Mouse (Mus musculus): ENCODE data around the gene Fbxo22. TPM values are rescaled to one million over a fixed set of nuclear protein-coding genes. Genes with fewer than 3 reads are reported as not detected.
A peak's percentile ranks its signal among the peaks of the same experiment; 100 is the strongest.

The Fbxo22 gene
- polyA plus RNA-seq (2012; ENCODE audit: insufficient read depth, insufficient read length, missing spikeins), result 27.9 and 29.4 TPM in 2 replicates

DNA sequence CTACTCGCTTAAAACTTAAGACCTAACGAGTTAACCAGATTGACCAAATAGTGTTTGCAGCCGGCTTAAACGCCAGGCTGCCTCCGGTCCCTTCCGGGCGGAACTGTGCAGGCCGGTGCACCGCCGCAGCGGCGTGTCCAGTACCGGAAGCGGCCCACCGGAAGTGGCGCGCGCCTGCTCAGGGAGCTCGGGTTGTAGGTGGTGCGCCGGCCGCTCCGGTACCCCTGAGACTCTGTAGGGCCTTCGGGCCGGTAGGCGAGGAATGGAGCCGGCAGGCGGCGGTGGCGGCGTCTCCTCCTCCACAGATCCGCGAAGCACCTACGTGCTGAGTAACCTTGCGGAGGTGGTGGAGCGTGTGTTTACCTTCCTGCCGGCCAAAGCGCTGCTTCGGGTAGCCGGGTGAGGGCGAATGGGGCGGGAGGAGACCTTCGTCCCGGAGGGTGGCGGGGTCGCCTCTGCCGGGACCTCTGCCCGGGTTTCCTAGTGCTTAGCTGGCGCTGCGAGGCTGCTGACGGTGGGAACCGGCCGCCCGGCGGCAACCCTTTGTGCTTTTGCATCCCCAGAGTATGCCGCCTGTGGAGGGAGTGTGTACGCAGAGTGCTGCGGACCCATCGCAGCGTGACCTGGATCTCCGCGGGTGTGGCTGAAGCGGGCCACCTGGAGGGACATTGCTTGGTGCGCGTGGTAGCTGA, at the start of gene Fbxo22:
Gene Fbxo22 (plus strand): TSS at position 136 of the 692 bp plus-strand sequence.
- Histone ChIP-seq H3K4me3 (ENCODE audit: insufficient read depth, low read length) (peak within 1 kb of the TSS; percentile 89), H3K27ac (ENCODE audit: insufficient read depth, low read depth, low read length) (peak within 1 kb of the TSS; percentile 58), H3K4me1 (ENCODE audit: control insufficient read depth, insufficient read depth, low read length) (peaks cover 15% of the 10 kb centered on the region)
- TF ChIP-seq POLR2A (IDR thresholded peaks at IDR 0.05; ENCODE audit: borderline replicate concordance, low read depth, low read length), result no peak
- TF ChIP-seq CTCF (IDR thresholded peaks at IDR 0.05; ENCODE audit: low read depth, low read length), result no peak

DNA sequence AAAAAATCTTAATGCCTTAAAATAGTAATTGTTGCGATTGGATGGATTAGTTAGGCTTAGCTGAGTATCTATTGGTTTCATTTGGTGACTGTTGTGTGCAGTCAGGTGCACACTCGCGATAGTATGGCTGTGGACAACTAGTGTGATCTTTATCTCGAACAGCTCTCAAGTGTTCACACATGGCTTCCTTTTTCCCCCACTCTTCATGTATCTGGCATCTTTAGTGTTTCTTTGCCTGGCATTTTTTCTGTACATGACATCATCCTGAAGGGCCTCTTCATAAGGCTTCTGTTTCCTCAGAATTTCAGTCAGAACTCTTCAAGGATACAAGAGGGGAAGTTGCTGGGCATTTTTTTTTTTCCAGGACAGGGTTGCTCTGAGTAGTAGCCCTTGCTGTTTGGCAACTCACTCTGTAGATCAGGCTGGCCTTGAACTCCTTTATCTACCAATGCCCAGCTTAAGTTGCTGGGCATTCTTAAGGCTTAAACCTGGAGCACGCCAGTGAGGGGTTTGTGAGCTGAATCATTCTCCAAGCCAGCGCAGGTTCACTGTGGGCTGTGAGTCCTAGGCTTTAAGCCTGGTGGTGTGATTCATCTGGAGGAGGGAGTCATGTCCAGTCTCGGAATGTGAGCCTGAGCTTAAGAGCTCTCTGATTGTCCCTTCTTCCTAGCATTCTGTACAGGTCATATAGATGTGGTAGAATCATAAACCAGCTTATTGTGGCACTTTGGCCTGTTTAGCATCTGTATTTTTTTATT, 37.9 kb upstream of the Fbxo22 start:
- peak overlapping the region; percentile 94 for H3K27ac ChIP-seq (ENCODE audit: insufficient read depth, low read depth, low read length)
- H3K4me3 ChIP-seq (ENCODE audit: insufficient read depth, low read length), result no peak overlapping the region
- TF ChIP-seq POLR2A (IDR thresholded peaks at IDR 0.05; ENCODE audit: borderline replicate concordance, low read depth, low read length) (no peak), CTCF (IDR thresholded peaks at IDR 0.05; ENCODE audit: low read depth, low read length) (no peak)
- H3K4me1 ChIP-seq (ENCODE audit: control insufficient read depth, insufficient read depth, low read length), result peaks cover 43% of the 10 kb centered on the region

DNA sequence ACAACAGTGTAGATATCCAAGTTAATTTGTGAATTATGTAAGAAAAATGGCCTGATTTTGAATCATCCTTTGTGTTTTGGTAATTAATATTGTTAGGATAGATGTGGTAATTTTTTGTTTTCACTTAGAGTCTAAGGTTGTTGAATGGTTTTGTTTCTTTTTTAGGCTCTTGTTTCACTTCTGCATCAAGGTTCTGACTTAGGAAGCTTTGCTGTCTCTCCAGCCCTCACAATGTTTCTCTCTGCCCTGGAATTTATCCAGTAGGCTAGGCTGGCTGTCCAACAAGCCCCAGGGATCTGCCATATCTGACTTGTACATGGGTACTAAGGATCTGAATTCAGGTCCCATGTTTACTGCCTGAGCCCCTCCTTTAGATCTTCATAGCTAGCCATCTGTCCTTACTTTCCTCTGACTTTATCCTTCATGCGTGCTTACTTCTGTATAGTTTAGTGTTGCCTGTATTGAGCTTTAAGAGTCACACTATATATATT, 36.5 kb upstream of the Fbxo22 start:
- H3K4me3 ChIP-seq (ENCODE audit: insufficient read depth, low read length), result no peak overlapping the region
- peaks cover 36% of the 10 kb centered on the region for H3K4me1 ChIP-seq (ENCODE audit: control insufficient read depth, insufficient read depth, low read length)
- peak overlapping the region; percentile 89 for H3K27ac ChIP-seq (ENCODE audit: insufficient read depth, low read depth, low read length)
- TF ChIP-seq POLR2A (IDR thresholded peaks at IDR 0.05; ENCODE audit: borderline replicate concordance, low read depth, low read length) (no peak), CTCF (IDR thresholded peaks at IDR 0.05; ENCODE audit: low read depth, low read length) (no peak)

DNA sequence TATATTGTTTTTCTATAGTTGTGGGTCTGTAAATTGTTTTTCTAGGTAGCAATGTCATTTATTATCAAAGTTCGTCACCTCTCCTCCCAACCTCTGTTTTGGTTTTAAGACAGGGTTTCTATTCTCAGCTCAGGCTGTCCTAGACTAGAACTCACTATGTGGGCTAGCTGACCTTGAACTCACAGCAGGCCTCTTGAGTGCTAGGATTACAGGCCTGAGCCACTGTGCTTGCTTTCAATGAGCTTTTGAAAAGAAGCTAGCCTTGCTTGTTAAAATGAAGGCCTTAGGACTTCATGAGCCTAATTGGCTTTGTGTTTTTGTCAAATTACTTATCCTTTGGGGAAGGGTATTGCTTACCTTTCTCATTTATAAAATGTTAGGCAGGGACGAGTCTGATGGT, 34.5 kb upstream of the Fbxo22 start:
- H3K4me3 ChIP-seq (ENCODE audit: insufficient read depth, low read length), result no peak overlapping the region
- TF ChIP-seq POLR2A (IDR thresholded peaks at IDR 0.05; ENCODE audit: borderline replicate concordance, low read depth, low read length) (no peak), CTCF (IDR thresholded peaks at IDR 0.05; ENCODE audit: low read depth, low read length) (no peak)
- H3K27ac ChIP-seq (ENCODE audit: insufficient read depth, low read depth, low read length), result no peak overlapping the region
- H3K4me1 ChIP-seq (ENCODE audit: control insufficient read depth, insufficient read depth, low read length), result peaks cover 36% of the 10 kb centered on the region

DNA sequence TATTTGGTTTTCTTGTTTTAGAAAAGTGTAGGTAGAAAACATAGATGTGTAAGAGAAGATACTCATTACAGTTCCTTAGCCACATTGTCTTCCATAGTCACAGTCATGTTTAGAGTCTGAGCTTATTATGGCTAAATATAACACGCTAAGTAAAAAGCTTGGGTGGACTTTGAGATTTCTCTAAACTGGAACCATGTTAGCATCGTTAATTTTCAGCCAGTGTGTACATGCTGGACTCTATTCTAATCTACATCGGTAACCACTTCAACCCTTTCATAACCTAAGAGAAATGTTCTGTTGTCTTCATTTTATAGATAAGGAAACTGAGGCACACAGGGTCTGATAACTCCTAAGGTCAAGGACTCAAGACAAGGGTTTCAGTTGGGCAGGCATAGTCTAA, 12.8 kb upstream of the Fbxo22 start:
- TF ChIP-seq POLR2A (IDR thresholded peaks at IDR 0.05; ENCODE audit: borderline replicate concordance, low read depth, low read length) (no peak), CTCF (IDR thresholded peaks at IDR 0.05; ENCODE audit: low read depth, low read length) (no peak)
- H3K27ac ChIP-seq (ENCODE audit: insufficient read depth, low read depth, low read length), result no peak overlapping the region
- H3K4me1 ChIP-seq (ENCODE audit: control insufficient read depth, insufficient read depth, low read length), result peaks cover 15% of the 10 kb centered on the region
- no peak overlapping the region for H3K4me3 ChIP-seq (ENCODE audit: insufficient read depth, low read length)

DNA sequence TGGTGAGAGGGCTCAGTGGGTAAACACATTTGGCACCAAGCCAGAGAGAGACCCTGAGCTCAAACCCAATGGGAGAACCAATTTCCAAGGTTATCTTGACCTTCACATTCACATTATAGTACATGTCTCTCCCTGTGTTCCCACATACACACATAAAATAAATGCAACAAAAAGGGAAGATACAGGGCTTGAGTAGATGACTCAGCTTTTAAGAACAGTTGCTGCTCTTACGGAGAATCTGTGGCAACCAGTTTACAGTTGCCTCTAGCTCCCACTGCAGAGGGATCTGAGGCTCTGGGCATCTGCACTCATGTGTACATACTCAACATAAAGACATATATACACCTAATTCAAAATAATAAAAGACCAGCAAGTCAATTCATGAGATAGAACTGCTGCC, 10.5 kb upstream of the Fbxo22 start:
- Histone ChIP-seq H3K27ac (ENCODE audit: insufficient read depth, low read depth, low read length) (peak overlapping the region; percentile 54), H3K4me3 (ENCODE audit: insufficient read depth, low read length) (no peak overlapping the region), H3K4me1 (ENCODE audit: control insufficient read depth, insufficient read depth, low read length) (peaks cover 15% of the 10 kb centered on the region)
- no peak for TF ChIP-seq CTCF (IDR thresholded peaks at IDR 0.05; ENCODE audit: low read depth, low read length)
- no peak for TF ChIP-seq POLR2A (IDR thresholded peaks at IDR 0.05; ENCODE audit: borderline replicate concordance, low read depth, low read length)

DNA sequence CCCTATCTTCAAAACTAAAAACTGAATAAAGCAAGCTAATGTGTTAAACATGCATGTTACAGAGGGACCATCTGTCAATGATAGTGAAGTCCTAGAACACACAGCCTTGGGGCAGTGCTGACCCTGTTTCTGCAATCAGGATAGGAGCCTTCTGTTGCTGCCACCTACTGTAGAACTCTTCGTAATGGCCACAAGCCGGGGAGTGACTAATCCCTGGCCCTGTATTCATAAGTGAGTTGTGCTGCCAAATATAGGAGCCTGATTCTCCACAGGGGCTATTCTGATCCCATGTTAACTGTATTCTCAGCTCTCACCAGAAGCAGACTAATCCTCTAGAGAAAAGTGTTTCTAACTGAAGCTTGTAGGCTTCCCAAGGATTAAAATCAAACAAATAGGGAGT, 9.4 kb upstream of the Fbxo22 start:
- TF ChIP-seq CTCF (IDR thresholded peaks at IDR 0.05; ENCODE audit: low read depth, low read length) (no peak), POLR2A (IDR thresholded peaks at IDR 0.05; ENCODE audit: borderline replicate concordance, low read depth, low read length) (no peak)
- Histone ChIP-seq H3K4me1 (ENCODE audit: control insufficient read depth, insufficient read depth, low read length) (peaks cover 15% of the 10 kb centered on the region), H3K4me3 (ENCODE audit: insufficient read depth, low read length) (no peak overlapping the region), H3K27ac (ENCODE audit: insufficient read depth, low read depth, low read length) (no peak overlapping the region)

DNA sequence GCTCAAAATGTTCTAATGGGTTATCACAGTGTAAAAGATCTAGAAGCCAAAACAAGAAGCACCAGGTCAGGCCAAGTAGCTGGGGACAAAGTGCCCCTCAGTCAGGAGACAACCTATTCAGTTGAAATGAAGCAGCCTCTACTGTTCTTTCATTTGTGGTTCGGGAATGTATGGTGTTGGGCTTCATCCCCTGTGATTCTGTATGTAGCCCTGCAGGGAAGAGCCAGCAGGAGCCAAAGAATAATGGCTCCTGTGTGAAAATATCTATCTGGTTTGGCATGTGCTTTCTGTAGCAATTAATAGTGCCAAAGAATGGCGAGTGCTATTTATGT, 301 bp upstream of the Fbxo22 start:
- H3K4me3 ChIP-seq (ENCODE audit: insufficient read depth, low read length), result peak overlapping the region; percentile 89
- peaks cover 15% of the 10 kb centered on the region for H3K4me1 ChIP-seq (ENCODE audit: control insufficient read depth, insufficient read depth, low read length)
- H3K27ac ChIP-seq (ENCODE audit: insufficient read depth, low read depth, low read length), result peak overlapping the region; percentile 47
- TF ChIP-seq CTCF (IDR thresholded peaks at IDR 0.05; ENCODE audit: low read depth, low read length) (no peak), POLR2A (IDR thresholded peaks at IDR 0.05; ENCODE audit: borderline replicate concordance, low read depth, low read length) (no peak)

DNA sequence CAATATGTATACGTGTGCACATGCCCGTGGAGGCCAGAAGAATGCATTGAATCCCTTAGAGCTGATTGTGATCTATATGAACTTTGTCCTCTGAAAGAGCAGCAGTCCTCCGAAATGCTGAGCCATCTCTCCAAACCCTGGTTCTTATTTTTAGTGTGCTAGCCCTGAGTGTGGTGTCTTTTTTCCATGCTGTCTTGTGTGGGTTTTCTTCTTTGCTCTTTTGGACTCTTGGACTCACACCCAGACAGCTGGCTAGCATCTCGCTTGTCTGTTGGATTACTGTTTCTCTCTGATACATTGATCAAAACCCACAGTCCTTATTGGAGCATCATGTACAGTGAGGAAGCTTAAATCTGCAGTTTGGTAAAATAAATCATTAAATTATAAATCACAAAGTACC, 2.9 kb downstream of the Fbxo22 start:
- Histone ChIP-seq H3K27ac (ENCODE audit: insufficient read depth, low read depth, low read length) (no peak overlapping the region), H3K4me1 (ENCODE audit: control insufficient read depth, insufficient read depth, low read length) (peaks cover 32% of the 10 kb centered on the region), H3K4me3 (ENCODE audit: insufficient read depth, low read length) (no peak overlapping the region)
- TF ChIP-seq POLR2A (IDR thresholded peaks at IDR 0.05; ENCODE audit: borderline replicate concordance, low read depth, low read length), result no peak
- TF ChIP-seq CTCF (IDR thresholded peaks at IDR 0.05; ENCODE audit: low read depth, low read length), result no peak

DNA sequence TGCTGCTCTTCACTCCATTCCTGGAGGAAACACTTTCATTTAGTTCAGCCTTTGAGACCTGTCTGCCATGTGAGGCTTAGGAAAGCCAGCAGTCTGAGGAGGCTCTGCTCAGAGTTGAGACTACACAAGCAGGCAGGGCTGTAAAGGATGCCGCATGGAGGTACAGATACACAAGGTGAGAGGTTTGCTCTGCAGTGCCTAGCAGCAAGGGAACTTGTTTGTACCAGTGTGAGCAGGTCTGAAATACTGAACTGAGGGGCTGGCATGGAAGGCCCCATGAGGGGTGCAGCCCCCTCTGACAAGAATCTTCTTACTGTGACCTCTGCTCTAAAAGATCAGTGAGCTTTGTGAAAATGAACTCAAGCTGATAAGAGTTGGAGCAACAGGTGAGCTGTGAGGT, 4.7 kb downstream of the Fbxo22 start:
- no peak for TF ChIP-seq POLR2A (IDR thresholded peaks at IDR 0.05; ENCODE audit: borderline replicate concordance, low read depth, low read length)
- TF ChIP-seq CTCF (IDR thresholded peaks at IDR 0.05; ENCODE audit: low read depth, low read length), result no peak
- Histone ChIP-seq H3K4me1 (ENCODE audit: control insufficient read depth, insufficient read depth, low read length) (peaks cover 39% of the 10 kb centered on the region), H3K27ac (ENCODE audit: insufficient read depth, low read depth, low read length) (no peak overlapping the region), H3K4me3 (ENCODE audit: insufficient read depth, low read length) (no peak overlapping the region)

All from bone marrow macrophage, adult 2 months (primary cell).